Mouse (Mus musculus) ZHBTc4 (cell line): ENCODE measurements around the gene Atad5.
A peak's percentile ranks its signal among the peaks of the same experiment; 100 is the strongest.
"Not testable (repeated sequence)": the region's sequence is repeated elsewhere in the genome, so short reads cannot be mapped to it uniquely, and the experiment has no call there.

Experiments
- DNase-seq: peaks from one replicate; pipeline ENCODE4 v3.0.0-alpha.2; 2011; ENCODE audit warnings: low read depth, low spot score

Gene Atad5

GRCm38 (mm10) chr11:80148974-80149373 is 59.8 kb downstream of the Atad5 start:
- not testable (repeated sequence) for DNase-seq

GRCm38 (mm10) chr11:80149412-80150023 is 60.3 kb downstream of the Atad5 start:
- no peak for DNase-seq

- DNase-seq = no peak
Observed at GRCm38 (mm10) chr11:80150566-80150965, 61.4 kb downstream of the Atad5 start.

- no peak for DNase-seq
Observed at GRCm38 (mm10) chr11:80151541-80151940, 62.3 kb downstream of the Atad5 start.

DNA sequence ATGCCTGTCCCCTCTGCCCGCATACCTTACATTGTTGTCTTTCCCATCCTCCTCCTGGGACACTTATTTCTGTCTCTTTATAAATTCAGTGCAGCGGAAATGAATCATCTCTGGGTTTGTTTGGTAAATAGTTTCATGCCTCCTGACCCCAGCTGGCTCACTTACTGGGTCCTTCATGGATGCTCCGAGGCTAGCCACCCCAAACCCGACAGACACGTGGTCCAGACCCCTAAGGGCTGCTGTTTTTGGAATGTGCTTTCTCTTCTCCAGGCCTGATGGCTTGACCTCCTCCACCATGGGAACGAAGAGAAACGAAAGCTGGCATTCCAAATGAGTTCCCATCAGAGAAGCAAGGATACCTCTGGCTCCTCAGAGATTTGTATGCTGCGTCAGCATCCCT is 63.2 kb downstream of the Atad5 start:
- no peak for DNase-seq

DNA sequence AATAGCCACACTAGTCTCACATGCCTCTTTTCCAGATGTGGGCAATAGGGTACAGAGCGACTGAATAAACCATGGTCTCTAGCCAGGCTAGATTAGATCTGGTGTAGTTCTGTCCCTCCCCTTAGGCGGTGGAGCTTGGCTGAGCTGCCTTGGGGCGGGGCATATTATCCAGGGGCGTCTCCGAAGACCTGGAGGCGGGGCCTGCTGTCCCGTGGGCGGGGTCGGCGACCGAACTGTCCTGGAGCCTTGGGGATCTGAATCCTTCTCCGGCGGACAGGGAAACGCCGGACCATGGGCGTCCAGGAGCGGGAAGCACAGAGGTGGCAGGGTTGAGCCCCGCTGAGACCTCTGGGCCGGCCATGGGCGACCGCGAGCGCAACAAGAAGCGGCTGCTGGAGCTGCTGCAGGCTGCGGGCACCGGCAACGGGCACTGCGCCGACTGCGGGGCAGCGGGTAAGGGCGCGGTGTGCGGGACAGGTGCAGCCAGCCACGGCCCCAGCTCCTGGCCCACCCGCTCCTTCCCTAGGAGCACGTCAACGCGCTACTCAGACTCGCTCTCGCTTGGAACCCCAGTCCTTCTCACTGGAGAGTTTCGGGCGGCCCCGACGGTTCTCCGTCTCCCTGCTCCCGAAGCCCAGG is 64.8 kb downstream of the Atad5 start, which contains the start of gene Adap2:
Gene Adap2 (plus strand): TSS at position 249 of the 639 bp plus-strand sequence.
- peak; percentile 96 for DNase-seq

DNA sequence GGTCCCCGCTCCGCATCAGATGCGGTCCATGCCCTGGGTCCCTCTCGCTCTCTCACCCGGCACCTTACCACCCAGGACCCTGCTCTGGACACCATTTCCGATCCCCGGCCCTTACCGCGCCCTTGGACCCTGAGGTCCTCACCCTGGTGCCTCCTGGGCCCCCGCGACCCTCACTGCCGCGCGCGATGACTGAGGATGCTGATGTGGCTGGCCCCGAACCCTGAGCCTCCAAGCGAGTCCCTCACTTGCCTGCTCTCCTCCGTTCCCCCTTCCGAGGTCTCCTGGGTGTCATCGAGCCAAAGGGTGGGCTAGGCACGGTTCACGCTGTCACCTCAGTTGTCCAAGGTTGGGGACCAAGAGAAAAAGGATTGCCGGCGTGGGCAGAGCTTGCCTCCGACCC is 65.3 kb downstream of the Atad5 start:
- DNase-seq = no peak

DNA sequence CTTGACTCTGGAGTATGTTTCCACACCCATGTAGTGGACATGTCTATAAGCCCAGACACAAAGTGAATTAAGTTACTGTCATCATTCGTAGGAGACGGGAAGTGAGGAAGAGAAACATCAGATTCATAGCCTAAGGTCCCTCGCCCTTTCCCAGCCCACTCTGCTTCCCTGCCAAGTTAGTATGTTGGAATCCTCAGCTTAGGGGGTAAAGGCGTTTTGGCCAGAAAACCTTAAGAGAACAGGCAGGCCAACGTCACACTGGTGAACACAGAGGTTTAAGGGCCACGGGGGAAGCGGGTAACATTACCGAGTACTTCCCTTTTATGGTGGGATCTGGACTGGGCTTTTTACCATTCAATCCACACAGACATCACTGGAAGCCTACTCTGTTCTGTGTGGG is 66.3 kb downstream of the Atad5 start:
- DNase-seq = no peak

- no peak for DNase-seq
Observed at GRCm38 (mm10) chr11:80155961-80156360, 66.8 kb downstream of the Atad5 start.

DNA sequence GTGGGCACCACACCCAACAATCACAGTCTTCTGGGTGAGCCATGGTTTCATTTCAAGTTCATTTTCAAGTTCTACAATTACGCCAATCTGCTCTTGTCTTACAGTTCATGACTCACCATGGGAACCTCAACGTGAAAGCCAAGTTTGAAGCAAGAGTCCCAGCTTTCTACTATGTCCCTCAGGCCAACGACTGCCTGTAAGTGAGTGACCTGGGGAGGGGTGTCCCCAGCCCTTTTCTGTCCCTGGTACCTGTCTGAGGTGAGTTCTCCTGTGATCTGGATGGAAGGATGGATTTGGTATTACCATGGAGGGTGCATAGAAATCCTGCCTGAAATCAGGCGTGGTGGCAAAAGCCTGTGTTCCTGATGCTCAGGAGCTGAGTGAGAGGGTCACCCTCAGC is 67.6 kb downstream of the Atad5 start:
- no peak for DNase-seq

- DNase-seq = no peak
Observed at GRCm38 (mm10) chr11:80159018-80159417, 69.8 kb downstream of the Atad5 start.

DNA sequence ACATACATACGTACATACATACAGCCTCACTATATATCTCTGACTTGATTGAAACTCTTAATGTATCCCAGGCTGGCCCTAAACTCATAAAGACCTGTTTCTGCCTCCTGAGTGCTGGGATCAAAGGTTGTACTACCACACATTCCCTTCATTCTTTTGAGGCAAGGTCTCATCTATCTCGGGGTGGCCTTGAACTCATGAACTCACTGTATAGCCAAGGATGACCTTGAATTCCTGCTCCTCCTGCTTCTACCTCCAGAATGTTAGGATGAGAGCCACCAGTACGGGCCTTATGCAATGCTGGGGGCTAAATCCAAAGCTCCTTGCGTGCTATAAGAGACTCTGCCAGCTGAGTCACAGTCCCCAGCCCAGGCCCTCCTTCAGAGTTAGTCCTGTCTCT is 71.8 kb downstream of the Atad5 start:
- peak; percentile 66 for DNase-seq

DNA sequence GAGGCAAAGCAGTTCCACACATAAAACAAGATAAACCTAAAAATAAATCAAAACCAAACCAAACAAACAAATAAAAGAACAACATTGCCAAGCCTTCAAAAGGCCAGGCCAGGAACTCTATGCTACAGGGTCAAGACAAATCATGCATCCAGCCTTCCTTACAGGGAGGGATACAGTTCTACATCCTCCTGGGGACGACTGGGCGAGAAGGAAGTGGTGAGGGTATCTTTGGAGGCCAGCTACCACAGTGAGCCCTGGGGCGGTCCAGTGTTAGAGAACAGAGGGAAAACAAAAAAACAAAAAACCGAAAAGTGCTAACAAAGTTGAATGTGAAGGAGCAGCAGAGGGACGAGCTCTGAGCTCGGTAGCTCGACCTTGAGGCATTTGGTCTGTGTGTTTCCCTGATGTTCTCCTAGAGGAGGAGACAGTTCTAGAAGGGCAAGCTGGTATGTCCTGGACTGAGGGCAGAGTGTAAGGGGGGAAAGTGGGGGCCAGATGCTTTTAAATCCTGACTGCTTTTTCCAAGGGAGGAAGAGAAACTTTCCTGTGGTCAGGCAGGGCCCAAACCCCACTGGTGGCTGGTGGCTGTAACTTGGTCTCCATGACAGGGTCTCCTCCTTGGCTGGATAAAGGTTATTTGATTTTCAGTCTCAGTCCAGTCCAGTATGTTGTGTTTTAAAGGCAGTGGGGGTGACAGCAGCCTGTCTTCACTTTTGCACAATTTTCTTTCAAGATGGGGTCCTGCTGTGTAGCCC is 74.3 kb downstream of the Atad5 start:
- no peak for DNase-seq

DNA sequence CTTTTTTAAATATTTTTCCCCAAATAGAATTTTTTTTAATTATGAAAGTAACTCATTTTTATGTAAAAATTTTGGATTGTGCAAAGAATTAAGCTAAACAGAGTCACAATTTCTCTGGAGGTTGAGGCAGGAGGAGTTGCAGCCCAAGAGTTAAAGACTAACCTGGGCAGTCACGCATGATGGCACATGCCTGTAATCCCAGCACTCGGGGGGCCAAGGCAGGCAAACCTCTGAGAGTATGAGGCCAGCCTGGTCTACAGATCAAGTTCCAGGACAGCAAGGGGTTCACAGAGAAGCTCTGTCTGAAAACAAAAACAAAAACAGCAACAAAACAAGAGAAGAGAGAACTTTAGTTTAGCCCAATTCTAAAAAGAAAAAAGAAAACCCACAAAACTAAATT is 75.0 kb downstream of the Atad5 start:
- no peak for DNase-seq

GRCm38 (mm10) chr11:80168121-80168520 is 78.9 kb downstream of the Atad5 start:
- DNase-seq = peak; percentile 50

GRCm38 (mm10) chr11:80168611-80169249 is 79.5 kb downstream of the Atad5 start:
- DNase-seq = peak; percentile 76

DNA sequence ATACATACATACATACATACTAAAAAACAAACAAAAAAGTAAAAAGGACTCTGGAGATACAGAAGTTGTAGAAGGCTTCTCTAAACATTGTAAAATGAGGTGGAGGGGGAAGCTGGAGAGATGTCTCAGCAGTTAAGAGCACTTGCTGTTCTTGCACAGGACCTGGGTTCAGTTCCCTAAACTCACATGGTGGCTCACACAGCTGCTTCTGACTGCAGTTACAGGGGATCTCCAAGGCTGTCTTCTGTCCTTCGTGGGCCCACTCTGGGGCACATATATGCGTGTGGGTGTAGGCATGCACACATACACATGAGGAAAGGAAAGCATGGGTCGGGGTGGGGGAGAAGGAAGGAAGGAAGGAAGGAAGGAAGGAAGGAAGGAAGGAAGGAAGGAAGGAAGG is 80.4 kb downstream of the Atad5 start:
- no peak for DNase-seq

GRCm38 (mm10) chr11:80170351-80170750 is 81.2 kb downstream of the Atad5 start:
- no peak for DNase-seq

DNA sequence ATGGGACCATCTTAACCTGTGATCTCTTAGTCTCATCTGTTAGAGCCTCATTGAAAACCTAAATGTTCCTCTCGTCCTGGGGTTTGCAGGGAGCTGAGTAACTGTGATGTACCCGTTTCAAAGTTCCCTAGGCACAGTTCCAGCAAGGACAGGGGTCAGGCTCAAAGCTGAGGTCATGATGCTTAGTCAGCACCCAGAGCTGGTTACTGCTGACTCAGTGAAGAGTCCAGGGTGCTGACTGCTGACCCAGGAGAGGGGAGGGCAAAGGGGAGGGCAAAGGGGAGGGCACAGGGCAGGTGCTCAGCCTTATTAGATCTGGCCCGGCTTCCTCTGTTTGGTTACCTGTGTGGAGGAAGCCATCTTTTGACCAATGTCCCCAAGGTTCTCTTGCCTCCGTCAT is 82.7 kb downstream of the Atad5 start:
- no peak for DNase-seq

DNA sequence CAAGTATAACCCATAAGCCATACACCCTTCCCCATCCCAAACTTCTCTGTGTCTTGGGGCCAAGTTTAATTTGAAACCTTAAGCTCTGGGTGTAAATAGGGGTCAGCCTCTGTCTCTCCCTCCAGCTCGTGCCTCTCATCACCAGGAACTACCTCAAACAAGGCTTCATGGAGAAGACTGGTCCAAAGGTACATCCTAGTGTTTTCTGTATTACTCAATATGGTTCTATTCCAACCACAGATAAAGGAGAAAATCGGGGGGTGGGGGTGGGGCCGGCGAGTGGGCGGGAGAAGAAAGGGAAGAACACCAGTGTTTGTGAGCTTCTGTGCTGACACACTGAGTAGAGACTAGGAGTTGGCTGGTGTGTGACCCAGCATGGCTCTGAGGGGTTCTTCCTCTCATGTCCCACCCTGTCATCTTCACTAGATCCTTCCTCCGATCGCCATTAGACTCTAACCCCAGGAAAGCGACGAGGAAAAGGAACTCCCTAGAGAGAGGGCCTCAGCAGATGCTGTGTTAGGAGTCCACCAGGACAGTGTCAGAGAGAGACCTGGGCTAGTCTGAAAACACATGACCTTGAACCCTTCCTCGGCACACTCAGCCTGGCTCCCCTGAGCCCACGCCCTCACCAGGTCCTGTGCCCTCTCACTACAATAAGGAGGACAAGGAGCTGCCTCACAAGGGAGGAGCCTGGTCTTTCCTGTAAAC is 84.9 kb downstream of the Atad5 start:
- DNase-seq = peak; percentile 46
